Mouse (Mus musculus): ENCODE measurements at regions not wholly inside any gene's neighbourhood (a gene's known extent, or its start where the extent isn't known, plus 50 kb on each side); places are given as distances from the start of the nearest gene placed in this dataset.

DNA sequence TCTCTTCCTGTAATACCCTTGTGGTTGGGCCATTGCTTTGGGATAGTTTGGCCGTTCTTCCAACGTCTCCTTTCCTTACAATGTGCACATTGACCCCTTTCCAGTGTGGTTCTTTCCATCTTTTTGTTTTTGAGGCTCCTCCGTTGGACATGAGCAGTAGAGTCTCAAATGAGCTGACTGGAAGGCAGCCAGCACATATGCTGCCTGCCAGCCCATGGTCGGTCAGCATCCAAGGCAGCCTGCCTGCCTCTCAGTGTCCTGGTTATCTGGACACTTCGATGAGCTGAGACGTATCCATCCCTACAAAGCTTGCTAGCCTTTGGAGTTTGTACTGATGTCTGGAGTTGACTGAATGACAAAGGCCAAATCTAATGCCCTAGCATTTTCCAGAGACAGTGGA is 102.1 kb downstream of the Nucb2 start:
- no peak for TF ChIP-seq CTCF (IDR thresholded peaks at IDR 0.05; ENCODE audit: low read depth)
- TF ChIP-seq EP300 (IDR thresholded peaks at IDR 0.05; ENCODE audit: low read depth), result no peak
